Mouse (Mus musculus) liver, adult 2 months (tissue): ENCODE measurements around the gene Mapk8ip3.

ENCODE experiments used
- CTCF ChIP-seq: fragments of 200-500 bp; IDR thresholded peaks from 2 replicates; pipeline ENCODE4 v1.5.1; 2011; ENCODE audit warnings: low read depth, low read length, control low read depth
- POLR2A ChIP-seq: fragments of 200-500 bp; IDR thresholded peaks from 2 replicates; pipeline ENCODE4 v1.6.1; 2011; ENCODE audit warnings: low read length, control low read depth; ENCODE audit not compliant: insufficient read depth; ENCODE audit errors: extremely low read depth

GRCm38 (mm10) chr17:24847386-24847785, 89.4 kb downstream of the Mapk8ip3 start:
- no peak for TF ChIP-seq POLR2A
- TF ChIP-seq CTCF = no peak
